Mouse (Mus musculus) heart, embryonic 16.5 days (tissue): Measurements from ENCODE around the gene Stk19. TPM values are rescaled to one million over a fixed set of nuclear protein-coding genes. Genes with fewer than 3 reads are reported as not detected.
"Not testable (repeated sequence)": the region's sequence is repeated elsewhere in the genome, so short reads cannot be mapped to it uniquely, and the experiment has no call there.

Source experiments
- ATAC-seq: fragments of 200-750 bp; cut with Nextera tagmentation; replicated peaks from 2 replicates; pipeline ENCODE4 v1.8.0; 2017; ENCODE audit warnings: moderate number of reproducible peaks; ENCODE audit not compliant: insufficient read depth, low FRiP score; ENCODE audit errors: extremely low read depth
- H3K27ac ChIP-seq: fragments of 300-500 bp; sonication (generic); 2 replicates; pipeline ENCODE4 v1.5.1; 2014; ENCODE audit warnings: mild to moderate bottlenecking, low read length, control low read depth, moderate library complexity
- H3K27me3 ChIP-seq: fragments of 300-500 bp; sonication (generic); 2 replicates; pipeline ENCODE4 v1.6.1; 2014; ENCODE audit warnings: low read length, mixed read lengths; ENCODE audit not compliant: control insufficient read depth, insufficient read depth
- H3K36me3 ChIP-seq: fragments of 300-500 bp; sonication (generic); 2 replicates; pipeline ENCODE4 v1.6.1; 2014; ENCODE audit not compliant: control insufficient read depth, insufficient read depth
- H3K4me1 ChIP-seq: fragments of 300-500 bp; sonication (generic); 2 replicates; pipeline ENCODE4 v1.6.1; 2014; ENCODE audit warnings: low read length, mixed read lengths; ENCODE audit not compliant: control insufficient read depth, insufficient read depth
- H3K4me2 ChIP-seq: fragments of 300-500 bp; sonication (generic); 2 replicates; pipeline ENCODE4 v1.6.1; 2014; ENCODE audit warnings: low read depth, mild to moderate bottlenecking, control low read depth, low read length
- H3K4me3 ChIP-seq: fragments of 300-500 bp; sonication (generic); 2 replicates; pipeline ENCODE4 v1.5.1; 2014; ENCODE audit warnings: mild to moderate bottlenecking, control low read depth, low read length
- H3K9ac ChIP-seq: fragments of 300-500 bp; sonication (generic); 2 replicates; pipeline ENCODE4 v1.6.1; 2014; ENCODE audit warnings: low read length, control low read depth
- H3K9me3 ChIP-seq: fragments of 300-500 bp; sonication (generic); replicated peaks from 2 replicates; pipeline ENCODE4 v1.6.1; 2016; ENCODE audit warnings: low read length; ENCODE audit not compliant: control insufficient read depth
- WGBS: fragments of 180-500 bp; shearing (Covaris S2); extraction: QIAGEN DNeasy Blood & Tissue Kit; methylation state at CpG from one replicate; pipeline ENCODE4 v1.1.7; 2014; 5-methylcytosine and 5-hydroxymethylcytosine counted together
- polyA plus RNA-seq: library from polyadenylated mRNA; unstranded; fragments of >200 nt; fragmentation: Nextera tagmentation; extraction: Ambion mirVana; gene quantifications from 2 replicates; pipeline ENCODE4 v1.2.1, GENCODE M21; 2015

Stk19 gene
- polyA plus RNA-seq, 1 experiment from 2014 or later, result 17.1 TPM

DNA sequence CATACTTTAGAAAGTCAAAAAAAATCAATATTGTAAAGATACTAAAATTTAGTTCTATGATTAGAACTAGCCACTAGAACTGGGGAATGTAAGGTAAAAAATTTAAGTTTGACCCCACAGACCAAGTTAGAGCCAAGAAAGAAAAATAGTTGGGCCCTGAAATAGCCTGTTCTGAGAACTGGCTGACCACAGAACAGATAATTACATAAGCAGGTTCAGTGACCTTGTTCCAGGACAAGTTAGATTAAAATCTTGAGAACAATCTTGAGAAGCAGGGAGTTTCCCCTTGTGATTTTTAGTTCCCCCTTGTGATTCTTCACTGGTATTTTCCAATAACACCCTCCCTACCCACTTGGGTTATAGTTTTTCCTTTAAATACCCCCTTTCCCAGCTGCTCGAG is 6.0 kb downstream of the Stk19 start:
- not testable (repeated sequence) for H3K9ac ChIP-seq, H3K27ac ChIP-seq, H3K4me3 ChIP-seq, ATAC-seq, H3K4me1 ChIP-seq, H3K4me2 ChIP-seq, H3K27me3 ChIP-seq, H3K9me3 ChIP-seq
- H3K36me3 ChIP-seq, result peaks cover 39% of the 10 kb centered on the region
- 89% methylated on average over 1 of the region's 1 CpGs for WGBS

- no peaks in the 10 kb centered on the region for H3K27me3 ChIP-seq
- H3K9ac ChIP-seq, result no peak overlapping the region
- no peak overlapping the region for H3K27ac ChIP-seq
- no peak overlapping the region for H3K4me2 ChIP-seq
- no peaks in the 10 kb centered on the region for H3K9me3 ChIP-seq
- ATAC-seq, result no peak
- no peaks in the 10 kb centered on the region for H3K4me1 ChIP-seq
- no peak overlapping the region for H3K4me3 ChIP-seq
- H3K36me3 ChIP-seq, result no peaks in the 10 kb centered on the region
- WGBS, result 72% methylated on average over 7 of the region's 7 CpGs
Observed at GRCm38 (mm10) chr17:34814818-34815370, 21.9 kb downstream of the Stk19 start.

DNA sequence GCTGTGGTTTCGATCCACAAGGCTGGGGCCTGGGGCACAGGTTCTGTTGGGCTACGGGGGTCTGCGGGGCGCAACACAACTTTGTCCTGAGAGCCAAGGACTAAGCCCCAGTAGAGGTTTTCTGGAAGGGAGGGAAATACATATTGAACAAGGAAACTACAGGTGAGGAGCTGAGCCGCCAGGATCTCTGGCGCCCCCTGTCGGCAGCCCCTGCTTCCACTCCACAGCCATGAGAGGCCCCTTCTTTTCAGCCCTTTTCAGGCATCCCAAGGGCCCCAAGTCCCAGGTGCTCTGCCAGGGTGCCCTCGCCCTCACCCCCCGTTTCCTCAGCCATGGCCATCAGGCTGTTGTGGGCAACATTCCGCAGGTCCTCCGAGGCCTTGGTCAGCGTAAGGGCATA is 23.0 kb downstream of the Stk19 start:
- H3K4me3 ChIP-seq, H3K27ac ChIP-seq, H3K9me3 ChIP-seq, H3K27me3 ChIP-seq, H3K4me2 ChIP-seq, H3K4me1 ChIP-seq, ATAC-seq, H3K9ac ChIP-seq, H3K36me3 ChIP-seq: not testable (repeated sequence)
- 61% methylated on average over 11 of the region's 12 CpGs for WGBS

DNA sequence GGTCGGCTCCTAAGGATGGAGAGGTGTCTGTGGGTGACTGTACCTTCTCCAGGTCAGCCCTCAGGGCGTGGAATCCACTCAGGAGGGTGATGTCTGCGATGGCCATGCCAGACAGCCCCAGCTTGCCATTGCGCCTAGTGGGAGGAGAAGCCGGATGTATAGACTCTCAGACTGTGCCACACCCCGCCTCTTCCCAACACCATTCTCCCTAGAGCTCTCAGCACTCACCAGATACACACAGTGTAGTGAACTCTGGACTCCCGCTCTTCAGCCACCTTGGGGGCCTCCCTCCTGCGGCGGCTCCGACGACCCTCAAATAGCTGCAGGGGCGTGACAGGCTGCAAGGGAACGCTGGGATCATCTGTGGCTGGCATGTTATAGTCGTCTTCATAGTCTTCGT is 25.5 kb downstream of the Stk19 start:
- 65% methylated on average over 15 of the region's 15 CpGs for WGBS
- Histone ChIP-seq H3K9ac (no peak overlapping the region), H3K36me3 (no peaks in the 10 kb centered on the region), H3K9me3 (no peaks in the 10 kb centered on the region), H3K4me1 (no peaks in the 10 kb centered on the region), H3K27ac (no peak overlapping the region), H3K4me3 (no peak overlapping the region), H3K27me3 (no peaks in the 10 kb centered on the region), H3K4me2 (no peak overlapping the region)
- ATAC-seq, result no peak

DNA sequence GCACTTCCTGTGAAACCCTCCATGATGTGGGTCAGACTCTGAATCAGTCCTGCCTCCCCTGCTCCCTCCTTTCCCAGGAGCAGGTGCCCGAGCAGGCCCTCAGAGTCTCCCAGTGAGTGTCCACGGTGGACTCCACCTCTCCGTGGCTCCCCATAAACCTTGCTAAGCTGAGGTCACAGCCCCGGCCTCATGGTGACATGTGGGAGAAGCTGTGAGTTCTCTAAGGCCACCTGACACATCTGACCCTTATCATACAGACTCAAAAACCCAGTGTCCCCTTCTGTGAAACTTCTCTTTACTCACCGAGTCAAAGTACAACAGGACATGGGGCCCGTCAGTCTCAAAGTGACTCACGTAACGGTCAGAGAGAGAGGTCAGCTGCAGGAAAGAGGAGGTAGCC is 25.9 kb downstream of the Stk19 start:
- 77% methylated on average over 8 of the region's 8 CpGs for WGBS

GRCm38 (mm10) chr17:34810411-34810810 is 26.3 kb downstream of the Stk19 start:
- H3K9me3 ChIP-seq, H3K4me2 ChIP-seq, H3K9ac ChIP-seq, H3K27ac ChIP-seq, H3K4me1 ChIP-seq, H3K4me3 ChIP-seq, H3K36me3 ChIP-seq, H3K27me3 ChIP-seq, ATAC-seq: not testable (repeated sequence)
- 87% methylated on average over 5 of the region's 5 CpGs for WGBS

More for the DNA sequence above, 25.9 kb downstream of the Stk19 start:
- H3K4me3 ChIP-seq, H3K36me3 ChIP-seq, H3K4me1 ChIP-seq, H3K27ac ChIP-seq, H3K9me3 ChIP-seq, ATAC-seq, H3K9ac ChIP-seq, H3K4me2 ChIP-seq, H3K27me3 ChIP-seq: not testable (repeated sequence)

DNA sequence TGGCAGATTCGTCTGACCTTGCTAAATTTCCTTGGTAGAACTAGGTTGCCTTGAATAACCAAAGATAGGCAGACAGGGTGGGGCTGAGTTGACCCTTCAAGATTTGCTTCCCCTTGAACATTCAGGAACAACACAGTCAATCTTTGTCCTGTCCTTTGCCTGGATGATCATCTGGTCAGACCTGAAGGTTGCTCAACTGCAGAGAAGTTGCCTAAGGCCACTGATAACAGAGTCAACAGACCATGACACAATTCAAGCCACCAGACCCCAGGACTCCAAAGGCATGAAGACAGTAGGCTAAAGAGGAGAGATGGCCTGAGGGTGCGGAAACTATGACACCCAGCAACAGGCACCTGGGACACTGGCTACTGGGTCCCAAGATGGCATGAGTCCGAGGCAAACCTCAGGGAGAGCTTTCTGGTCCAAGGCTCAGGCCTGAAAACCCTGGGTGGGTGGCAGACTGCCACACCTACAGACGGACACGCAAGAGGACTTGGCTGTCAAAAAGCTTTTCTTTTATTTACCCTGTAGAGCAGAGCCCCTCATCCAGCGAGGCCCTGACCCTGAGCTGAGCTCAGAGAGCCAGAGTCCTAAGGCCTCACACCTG is 28.0 kb downstream of the Stk19 start:
- H3K36me3 ChIP-seq, result no peaks in the 10 kb centered on the region
- no peaks in the 10 kb centered on the region for H3K4me1 ChIP-seq
- peaks cover 4% of the 10 kb centered on the region for H3K9me3 ChIP-seq
- no peak overlapping the region for H3K4me2 ChIP-seq
- no peak overlapping the region for H3K4me3 ChIP-seq
- no peak overlapping the region for H3K9ac ChIP-seq
- no peaks in the 10 kb centered on the region for H3K27me3 ChIP-seq
- ATAC-seq, result no peak
- no peak overlapping the region for H3K27ac ChIP-seq
- 75% methylated on average over 6 of the region's 6 CpGs for WGBS

- Histone ChIP-seq H3K9ac (no peak overlapping the region), H3K27ac (no peak overlapping the region), H3K9me3 (peaks cover 4% of the 10 kb centered on the region), H3K4me3 (no peak overlapping the region), H3K27me3 (no peaks in the 10 kb centered on the region), H3K4me2 (no peak overlapping the region), H3K4me1 (no peaks in the 10 kb centered on the region), H3K36me3 (no peaks in the 10 kb centered on the region)
- WGBS, result 57% methylated on average over 3 of the region's 3 CpGs
- ATAC-seq, result no peak
Observed at GRCm38 (mm10) chr17:34807176-34807575, 29.6 kb downstream of the Stk19 start.

GRCm38 (mm10) chr17:34804871-34805562 is 31.7 kb downstream of the Stk19 start:
- H3K27me3 ChIP-seq, result no peaks in the 10 kb centered on the region

More at GRCm38 (mm10) chr17:34804871-34805562, 31.7 kb downstream of the Stk19 start:
- no peak overlapping the region for H3K4me2 ChIP-seq
- H3K9me3 ChIP-seq, result peaks cover 4% of the 10 kb centered on the region
- 64% methylated on average over 6 of the region's 6 CpGs for WGBS
- no peak overlapping the region for H3K27ac ChIP-seq
- no peaks in the 10 kb centered on the region for H3K36me3 ChIP-seq
- no peak overlapping the region for H3K9ac ChIP-seq
- ATAC-seq, result no peak
- no peak overlapping the region for H3K4me3 ChIP-seq
- H3K4me1 ChIP-seq, result no peaks in the 10 kb centered on the region
